Mouse (Mus musculus): ENCODE results near the gene Spaca9. TPM values are rescaled to one million over a fixed set of nuclear protein-coding genes. Genes with fewer than 3 reads are reported as not detected.

Gene Spaca9
- polyA plus RNA-seq, 1 experiment from 2014 or later: 1.6 TPM

- Histone ChIP-seq H3K4me2 (replicated peaks) (no peak overlapping the region), H3K27me3 (no peaks in the 10 kb centered on the region), H3K27ac (no peak overlapping the region), H3K4me1 (replicated peaks) (no peaks in the 10 kb centered on the region), H3K9ac (replicated peaks) (no peak overlapping the region), H3K36me3 (peaks cover 46% of the 10 kb centered on the region), H3K4me3 (replicated peaks) (no peak overlapping the region), H3K9me3 (no peaks in the 10 kb centered on the region)
- WGBS: 73% methylated on average over 2 of the region's 2 CpGs
- no peak for ATAC-seq
Measured at GRCm38 (mm10) chr2:28654295-28654694, 45.2 kb downstream of the Spaca9 start.

- WGBS: 96% methylated on average over 7 of the region's 7 CpGs
- Histone ChIP-seq H3K36me3 (peaks cover 37% of the 10 kb centered on the region), H3K4me2 (replicated peaks) (no peak overlapping the region), H3K27me3 (no peaks in the 10 kb centered on the region), H3K9ac (replicated peaks) (no peak overlapping the region), H3K4me3 (replicated peaks) (no peak overlapping the region), H3K9me3 (no peaks in the 10 kb centered on the region), H3K27ac (no peak overlapping the region), H3K4me1 (replicated peaks) (no peaks in the 10 kb centered on the region)
- no peak for ATAC-seq
Measured at GRCm38 (mm10) chr2:28653351-28653750, 46.2 kb downstream of the Spaca9 start.

DNA sequence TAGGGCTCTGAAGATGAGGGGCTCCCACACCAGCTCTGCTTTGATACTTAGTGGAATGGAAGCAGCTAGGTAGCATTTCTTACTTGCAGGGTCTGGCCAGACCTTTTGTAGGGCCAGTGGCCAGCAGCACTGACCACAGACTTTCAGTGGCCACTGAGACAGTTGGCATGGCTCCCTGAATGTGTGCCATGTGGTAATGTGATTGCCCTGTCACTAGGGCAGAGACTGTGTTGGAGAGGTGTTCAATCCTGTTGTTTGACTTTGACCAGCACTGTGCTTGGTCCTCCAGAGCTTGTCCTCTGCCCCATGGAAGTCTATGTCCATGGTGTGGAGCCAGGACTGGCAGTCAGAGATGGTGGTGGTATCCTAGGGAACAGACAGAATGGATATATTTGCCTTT, 49.0 kb downstream of the Spaca9 start:
- Histone ChIP-seq H3K36me3 (peaks cover 15% of the 10 kb centered on the region), H3K4me3 (replicated peaks) (no peak overlapping the region), H3K4me1 (replicated peaks) (no peaks in the 10 kb centered on the region), H3K9ac (replicated peaks) (no peak overlapping the region), H3K27me3 (no peaks in the 10 kb centered on the region), H3K9me3 (no peaks in the 10 kb centered on the region), H3K4me2 (replicated peaks) (no peak overlapping the region), H3K27ac (no peak overlapping the region)
- ATAC-seq: no peak

GRCm38 (mm10) chr2:28643081-28643480, 56.4 kb downstream of the Spaca9 start:
- no peaks in the 10 kb centered on the region for H3K9me3 ChIP-seq
- H3K9ac ChIP-seq (replicated peaks): 0 out of 2 replicates have a peak overlapping the region, but pooled peaks have one; percentile 23
- H3K27ac ChIP-seq: no peak overlapping the region
- no peaks in the 10 kb centered on the region for H3K36me3 ChIP-seq
- H3K4me3 ChIP-seq (replicated peaks): peak overlapping the region; percentile 11; the same call in 1 of the 2 replicates
- H3K4me1 ChIP-seq (replicated peaks): peaks cover 29% of the 10 kb centered on the region
- WGBS: 87% methylated on average over 3 of the region's 3 CpGs
- peak overlapping the region; percentile 80 for H3K4me2 ChIP-seq (replicated peaks)
- ATAC-seq: no peak
- H3K27me3 ChIP-seq: no peaks in the 10 kb centered on the region

Small RNA genes within 50 kb of the gene (microRNA-seq; reads per million reads assigned to microRNA genes)
- gene Mir3088: 1.6 reads per million

Other genes with a start within 250 kb of the Spaca9 start
- gene 1700007K13Rik, start 233.4 kb downstream of the Spaca9 start, polyA plus RNA-seq (2015; fragmentation: Nextera tagmentation; extraction: Ambion mirVana): 0.85 and 1.3 TPM in 2 replicates
- gene Mrps2, start 231.7 kb downstream of the Spaca9 start, polyA plus RNA-seq (2015; fragmentation: Nextera tagmentation; extraction: Ambion mirVana): 50.1 and 52.3 TPM in 2 replicates
- gene Gbgt1, start 202.8 kb downstream of the Spaca9 start, polyA plus RNA-seq (2015; fragmentation: Nextera tagmentation; extraction: Ambion mirVana): 0.54 and 1.4 TPM in 2 replicates
- gene Gm10134, start 193.6 kb downstream of the Spaca9 start, polyA plus RNA-seq (2015; fragmentation: Nextera tagmentation; extraction: Ambion mirVana): 1.0 and 1.5 TPM in 2 replicates
- 70.8 and 82.0 TPM in 2 replicates for gene Ralgds, start 186.6 kb downstream of the Spaca9 start, polyA plus RNA-seq (2015; fragmentation: Nextera tagmentation; extraction: Ambion mirVana)
- 0.07 and 0.13 TPM in 2 replicates for gene Cel, start 136.3 kb downstream of the Spaca9 start, polyA plus RNA-seq (2015; fragmentation: Nextera tagmentation; extraction: Ambion mirVana)
- gene Gtf3c5, start 116.0 kb downstream of the Spaca9 start, polyA plus RNA-seq (2015; fragmentation: Nextera tagmentation; extraction: Ambion mirVana): 51.0 and 51.6 TPM in 2 replicates
- gene Gfi1b, start 77.7 kb downstream of the Spaca9 start, polyA plus RNA-seq (2015; fragmentation: Nextera tagmentation; extraction: Ambion mirVana): 0.43 and 0.67 TPM in 2 replicates
- gene Tsc1, start 58.5 kb downstream of the Spaca9 start, polyA plus RNA-seq (2015; fragmentation: Nextera tagmentation; extraction: Ambion mirVana): 37.1 and 38.4 TPM in 2 replicates
- gene Ak8, start 437 bp upstream of the Spaca9 start, polyA plus RNA-seq (2015; fragmentation: Nextera tagmentation; extraction: Ambion mirVana): 2.2 and 2.6 TPM in 2 replicates
- 21.3 and 22.0 TPM in 2 replicates for gene Gtf3c4, start 140.6 kb upstream of the Spaca9 start, polyA plus RNA-seq (2015; fragmentation: Nextera tagmentation; extraction: Ambion mirVana)
- 14.1 and 16.9 TPM in 2 replicates for gene Ddx31, start 140.7 kb upstream of the Spaca9 start, polyA plus RNA-seq (2015; fragmentation: Nextera tagmentation; extraction: Ambion mirVana)
- 29.8 and 41.8 TPM in 2 replicates for gene Barhl1, start 216.9 kb upstream of the Spaca9 start, polyA plus RNA-seq (2015; fragmentation: Nextera tagmentation; extraction: Ambion mirVana)

Data from midbrain, embryonic 13.5 days (tissue).